Mouse (Mus musculus) liver, embryonic 14.5 days (tissue): ENCODE data around the gene Aak1.

ENCODE experiments used
- CTCF ChIP-seq: IDR thresholded peaks from 2 replicates; pipeline ENCODE4 v1.5.1; 2016; ENCODE audit warnings: antibody characterized with exemption, low read depth, control low read depth
- EP300 ChIP-seq: IDR thresholded peaks from 2 replicates; pipeline ENCODE4 v1.6.1; 2016; ENCODE audit warnings: antibody characterized with exemption, low read depth

- TF ChIP-seq CTCF (no peak), EP300 (no peak)
Measured at GRCm38 (mm10) chr6:86823824-86824223, 25.5 kb upstream of the Aak1 start.
